Mouse (Mus musculus): Measurements from ENCODE around the gene Egln2. TPM values are rescaled to one million over a fixed set of nuclear protein-coding genes. Genes with fewer than 3 reads are reported as not detected.

The Egln2 gene
- polyA plus RNA-seq (2016; fragmentation: Nextera tagmentation; extraction: Ambion mirVana) = 94.2 and 100 TPM in 2 replicates

DNA sequence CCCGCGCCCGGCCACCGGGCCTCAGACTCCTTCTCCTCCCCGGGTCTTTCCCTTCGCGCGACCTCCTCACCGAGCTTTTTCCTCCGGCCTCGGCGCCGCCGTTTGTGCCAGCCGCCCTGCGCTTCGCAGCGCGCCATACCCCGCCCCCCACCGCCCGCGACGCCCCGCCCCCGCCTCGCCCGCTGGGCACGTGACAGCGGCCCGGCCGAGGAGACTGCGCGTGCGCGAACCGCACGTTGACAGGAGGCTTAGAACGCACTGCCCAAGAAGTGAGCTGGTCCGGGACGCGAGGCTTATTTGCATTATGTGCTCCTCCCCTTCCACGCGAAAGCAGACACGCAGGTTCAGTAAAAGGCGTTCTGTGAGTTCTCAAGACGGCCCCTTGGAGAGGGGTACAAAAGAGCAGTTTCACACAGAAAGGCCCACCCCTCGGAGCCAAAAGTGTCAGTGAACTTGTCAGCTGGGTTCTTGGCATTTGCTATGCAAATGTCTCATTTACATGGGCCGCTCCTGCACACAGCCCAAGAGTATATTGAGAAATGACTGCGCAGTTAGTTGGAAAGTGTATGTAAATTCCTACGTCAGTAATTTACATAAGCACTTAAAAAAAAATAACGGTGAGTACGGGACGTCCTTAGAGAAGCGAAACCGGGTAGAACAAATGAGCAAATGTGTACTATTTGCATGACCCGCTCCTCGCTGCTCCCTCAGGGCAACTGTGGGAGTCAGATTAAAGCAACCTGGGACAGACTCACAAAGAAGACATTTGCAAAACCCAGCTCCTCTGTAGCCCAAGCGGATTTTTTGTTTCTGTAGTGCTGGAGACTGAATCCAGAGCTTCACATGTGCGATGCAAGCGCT is at the start of gene Egln2:
Gene Egln2 (minus strand): TSS at position 189 of the 861 bp plus-strand sequence.
- H3K27me3 ChIP-seq = no peaks in the 10 kb centered on the region
- 1% methylated on average over 61 of the region's 61 CpGs for WGBS
- H3K4me1 ChIP-seq = peaks cover 46% of the 10 kb centered on the region
- H3K27ac ChIP-seq (replicated peaks) = peak within 1 kb of the TSS; percentile 99
- peaks cover 42% of the 10 kb centered on the region for H3K36me3 ChIP-seq
- H3K4me3 ChIP-seq = peak within 1 kb of the TSS; percentile 78
- peak; percentile 85 for ATAC-seq (ENCODE audit: low FRiP score, low read depth)
- peak within 1 kb of the TSS; percentile 78 for H3K4me2 ChIP-seq (replicated peaks)
- H3K9me3 ChIP-seq = no peaks in the 10 kb centered on the region
- H3K9ac ChIP-seq (replicated peaks) = peak within 1 kb of the TSS; percentile 84

DNA sequence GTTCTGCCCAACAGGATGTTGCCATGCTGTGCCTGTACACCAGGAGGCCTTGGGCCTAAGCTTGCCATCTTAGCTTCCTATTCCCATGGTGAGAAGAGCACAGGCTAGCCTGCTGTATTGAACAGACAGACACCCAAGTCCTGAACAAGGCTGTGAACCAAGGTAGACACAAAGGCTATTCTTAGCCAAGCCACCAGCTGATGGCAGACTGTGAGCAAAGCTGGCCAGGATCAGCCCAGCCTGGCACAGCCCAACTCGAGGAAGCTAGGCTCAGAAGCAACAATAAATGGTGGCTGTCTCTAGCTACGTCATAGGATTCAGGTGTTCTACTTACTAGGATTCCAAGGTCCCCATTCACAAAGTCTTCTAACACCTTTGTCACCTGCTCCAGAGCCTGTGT is 46.0 kb upstream of the Egln2 start:
- Histone ChIP-seq H3K4me2 (replicated peaks) (no peak overlapping the region), H3K27ac (replicated peaks) (no peak overlapping the region), H3K36me3 (peaks cover 79% of the 10 kb centered on the region), H3K4me1 (no peaks in the 10 kb centered on the region), H3K4me3 (no peak overlapping the region), H3K9me3 (no peaks in the 10 kb centered on the region), H3K9ac (replicated peaks) (no peak overlapping the region), H3K27me3 (no peaks in the 10 kb centered on the region)
- WGBS = 86% methylated on average over 2 of the region's 2 CpGs
- ATAC-seq (ENCODE audit: low FRiP score, low read depth) = no peak

DNA sequence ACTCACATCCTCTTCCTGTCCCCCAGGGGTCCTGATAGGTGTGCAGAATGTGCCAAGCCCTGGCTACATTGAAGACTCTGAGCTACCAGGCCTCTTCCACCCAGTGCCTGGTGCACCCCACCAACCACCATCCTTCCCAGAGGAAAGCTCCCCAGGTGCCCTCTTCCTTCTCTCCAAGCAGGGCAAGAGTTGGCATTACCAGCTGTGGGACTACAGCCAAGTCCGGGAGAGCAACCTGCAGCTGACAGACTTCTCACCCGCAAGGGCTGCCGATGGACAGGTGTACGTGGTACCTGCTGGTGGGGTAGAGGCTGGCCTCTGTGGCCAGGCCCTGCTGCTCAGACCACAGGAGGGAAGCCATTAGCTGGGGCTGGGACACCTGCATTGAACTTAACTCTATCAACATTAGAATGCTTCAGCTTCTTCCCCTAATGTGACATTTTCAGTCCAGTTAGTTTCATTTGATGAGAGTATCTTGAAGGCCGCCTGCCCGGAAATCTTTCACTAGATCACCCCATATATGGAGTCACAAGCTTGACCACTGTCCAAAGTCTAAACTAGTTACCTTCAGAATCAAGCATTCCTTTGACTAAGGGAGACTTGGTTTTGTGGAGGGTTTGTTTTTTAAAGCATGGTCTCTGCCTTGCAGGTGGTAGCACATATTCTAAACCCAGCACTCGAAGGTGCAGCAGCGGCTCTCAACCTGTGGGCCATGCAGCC is 37.3 kb upstream of the Egln2 start:
- ATAC-seq (ENCODE audit: low FRiP score, low read depth) = no peak
- H3K4me3 ChIP-seq = no peak overlapping the region
- H3K4me1 ChIP-seq = no peaks in the 10 kb centered on the region
- no peak overlapping the region for H3K27ac ChIP-seq (replicated peaks)
- no peaks in the 10 kb centered on the region for H3K9me3 ChIP-seq
- H3K4me2 ChIP-seq (replicated peaks) = no peak overlapping the region
- WGBS = 94% methylated on average over 8 of the region's 8 CpGs
- no peak overlapping the region for H3K9ac ChIP-seq (replicated peaks)
- H3K27me3 ChIP-seq = no peaks in the 10 kb centered on the region
- peaks cover 54% of the 10 kb centered on the region for H3K36me3 ChIP-seq

DNA sequence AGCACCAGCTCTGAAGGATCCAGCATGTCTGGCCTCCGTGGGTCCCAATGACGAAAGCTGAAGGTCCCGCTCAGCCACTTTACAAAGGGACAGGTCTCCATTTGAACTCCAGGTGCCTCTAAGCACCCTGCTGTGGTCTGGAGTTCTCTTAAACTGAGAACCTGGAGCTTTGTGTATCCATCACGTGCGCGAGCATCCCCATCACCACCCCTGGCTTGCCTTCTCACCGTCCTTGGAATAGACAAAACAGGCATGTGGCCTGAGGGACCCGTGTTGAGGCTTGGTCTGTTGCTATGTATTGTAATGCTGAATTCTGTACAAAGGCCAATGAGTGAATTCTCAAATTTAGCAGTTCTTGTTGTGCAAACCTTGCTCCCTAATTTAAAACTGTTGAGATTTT is 32.2 kb upstream of the Egln2 start:
- Histone ChIP-seq H3K4me2 (replicated peaks) (no peak overlapping the region), H3K9me3 (no peaks in the 10 kb centered on the region), H3K36me3 (peaks cover 25% of the 10 kb centered on the region), H3K4me1 (peaks cover 18% of the 10 kb centered on the region), H3K27me3 (no peaks in the 10 kb centered on the region), H3K9ac (replicated peaks) (no peak overlapping the region), H3K27ac (replicated peaks) (no peak overlapping the region), H3K4me3 (no peak overlapping the region)
- WGBS = 93% methylated on average over 8 of the region's 8 CpGs
- ATAC-seq (ENCODE audit: low FRiP score, low read depth) = no peak

DNA sequence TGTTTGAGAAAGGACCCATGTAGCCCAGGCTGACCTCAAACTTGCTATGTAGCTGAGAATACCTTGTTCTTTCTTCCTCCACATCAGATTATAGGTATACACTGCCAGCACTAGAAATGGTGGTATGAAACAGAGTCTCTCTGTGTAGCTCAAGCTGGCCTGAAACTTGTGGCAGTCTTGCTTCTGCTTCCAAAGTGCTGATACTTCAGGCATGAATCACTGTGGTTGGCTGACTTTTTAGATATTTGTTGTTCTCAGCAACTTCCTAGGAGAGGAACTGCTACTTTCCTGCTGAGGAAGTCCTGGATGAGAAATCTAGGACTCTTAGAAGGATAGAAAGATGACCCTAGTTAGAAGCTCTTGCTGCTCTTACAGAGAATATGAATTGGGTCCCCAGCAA is 31.8 kb upstream of the Egln2 start:
- ATAC-seq (ENCODE audit: low FRiP score, low read depth) = no peak
- peaks cover 22% of the 10 kb centered on the region for H3K4me1 ChIP-seq

DNA sequence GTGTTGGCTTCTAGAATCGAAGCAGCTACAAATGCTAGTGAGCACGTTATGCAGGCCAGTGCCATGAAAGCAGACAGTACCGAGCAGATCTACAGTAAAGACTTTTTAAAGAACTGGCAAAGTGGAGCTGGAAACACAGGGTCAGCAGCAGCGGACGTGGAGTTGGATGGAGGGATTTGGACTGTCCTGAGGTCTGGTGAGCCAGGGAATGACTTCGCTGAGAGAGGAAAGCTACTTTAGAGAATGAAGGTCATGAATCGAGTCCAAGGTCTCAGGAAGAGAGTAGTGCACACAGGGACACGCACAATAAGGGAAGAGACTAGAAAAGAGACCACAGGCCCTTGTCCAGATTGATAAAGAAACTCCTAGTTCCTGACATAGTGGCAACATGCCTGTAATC is 31.0 kb upstream of the Egln2 start:
- 89% methylated on average over 8 of the region's 8 CpGs for WGBS
- peaks cover 26% of the 10 kb centered on the region for H3K36me3 ChIP-seq
- no peak for ATAC-seq (ENCODE audit: low FRiP score, low read depth)

More for the DNA sequence above, 31.8 kb upstream of the Egln2 start:
- Histone ChIP-seq H3K4me3 (no peak overlapping the region), H3K9me3 (no peaks in the 10 kb centered on the region), H3K9ac (replicated peaks) (no peak overlapping the region), H3K27ac (replicated peaks) (no peak overlapping the region), H3K36me3 (peaks cover 26% of the 10 kb centered on the region), H3K27me3 (no peaks in the 10 kb centered on the region), H3K4me2 (replicated peaks) (no peak overlapping the region)

GRCm38 (mm10) chr7:27197136-27197535 is 30.5 kb upstream of the Egln2 start:
- 89% methylated on average over 3 of the region's 3 CpGs for WGBS
- Histone ChIP-seq H3K9me3 (no peaks in the 10 kb centered on the region), H3K4me2 (replicated peaks) (no peak overlapping the region), H3K36me3 (peaks cover 27% of the 10 kb centered on the region), H3K4me3 (no peak overlapping the region), H3K27me3 (no peaks in the 10 kb centered on the region), H3K27ac (replicated peaks) (no peak overlapping the region), H3K9ac (replicated peaks) (no peak overlapping the region), H3K4me1 (peaks cover 24% of the 10 kb centered on the region)
- ATAC-seq (ENCODE audit: low FRiP score, low read depth) = no peak

More for the DNA sequence above, 31.0 kb upstream of the Egln2 start:
- Histone ChIP-seq H3K4me3 (no peak overlapping the region), H3K27ac (replicated peaks) (no peak overlapping the region), H3K27me3 (no peaks in the 10 kb centered on the region), H3K9ac (replicated peaks) (no peak overlapping the region), H3K4me2 (replicated peaks) (no peak overlapping the region), H3K4me1 (peaks cover 24% of the 10 kb centered on the region), H3K9me3 (no peaks in the 10 kb centered on the region)

DNA sequence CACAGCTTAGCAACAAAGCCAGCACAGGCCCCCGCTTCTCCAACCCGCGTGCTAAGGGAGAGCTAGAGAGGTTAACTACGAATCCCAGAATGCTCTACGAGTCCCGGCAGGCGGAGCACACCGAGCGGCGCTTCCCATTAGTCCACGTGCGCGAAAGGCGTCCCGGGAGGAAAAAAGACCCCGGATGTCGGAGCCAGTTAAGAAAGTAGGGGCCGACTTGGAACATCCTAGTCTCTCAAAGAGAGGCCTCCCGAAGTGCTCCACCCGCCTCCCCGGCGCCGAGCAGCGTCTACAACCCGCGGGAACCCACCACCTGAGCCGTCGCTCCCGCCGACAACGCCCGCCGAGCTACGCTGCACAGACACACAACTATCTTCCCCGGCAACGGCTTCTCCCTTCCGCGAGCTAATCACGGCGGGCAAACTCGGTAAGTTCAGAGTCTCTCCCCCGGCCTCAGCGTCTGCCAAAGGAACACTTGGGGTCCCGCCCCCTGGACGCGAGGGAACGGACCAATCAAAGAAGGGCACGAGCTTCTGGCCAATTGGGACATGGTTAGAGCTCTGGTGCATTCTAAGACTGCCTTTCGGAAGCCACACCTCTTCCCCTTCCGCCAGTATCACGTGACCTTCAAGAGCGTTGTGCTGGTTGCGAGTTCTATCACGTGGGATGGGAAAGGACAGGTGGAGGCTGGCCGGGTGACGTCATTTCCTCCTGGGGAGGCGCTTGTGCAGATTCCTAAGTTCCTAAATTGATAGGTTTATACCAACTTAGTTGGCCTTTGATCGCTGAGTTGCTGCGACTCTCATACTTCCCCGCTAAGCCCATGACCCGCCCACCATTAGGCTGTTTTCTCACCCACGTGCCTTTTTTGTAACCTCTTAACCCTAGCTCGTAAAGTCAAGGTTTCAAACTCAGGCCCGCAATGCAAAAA is 29.3 kb upstream of the Egln2 start, which contains the start of the genes BC024978 and Snrpa:
Gene BC024978 (plus strand): TSS at position 101 of the 931 bp plus-strand sequence.
Gene Snrpa (minus strand): TSS at position 591 of the 931 bp plus-strand sequence.
- 1% methylated on average over 64 of the region's 64 CpGs for WGBS
- Histone ChIP-seq H3K36me3 (peaks cover 36% of the 10 kb centered on the region), H3K4me1 (peaks cover 24% of the 10 kb centered on the region), H3K27me3 (no peaks in the 10 kb centered on the region), H3K4me2 (replicated peaks) (peak within 1 kb of the TSS; percentile 93), H3K9me3 (0 out of 2 replicates have a peak, but pooled peaks cover under 1% of the 10 kb centered on the region), H3K27ac (replicated peaks) (peak within 1 kb of the TSS; percentile 97), H3K4me3 (peak within 1 kb of the TSS; percentile 89), H3K9ac (replicated peaks) (peak within 1 kb of the TSS; percentile 88)
- peak; percentile 99 for ATAC-seq (ENCODE audit: low FRiP score, low read depth)

DNA sequence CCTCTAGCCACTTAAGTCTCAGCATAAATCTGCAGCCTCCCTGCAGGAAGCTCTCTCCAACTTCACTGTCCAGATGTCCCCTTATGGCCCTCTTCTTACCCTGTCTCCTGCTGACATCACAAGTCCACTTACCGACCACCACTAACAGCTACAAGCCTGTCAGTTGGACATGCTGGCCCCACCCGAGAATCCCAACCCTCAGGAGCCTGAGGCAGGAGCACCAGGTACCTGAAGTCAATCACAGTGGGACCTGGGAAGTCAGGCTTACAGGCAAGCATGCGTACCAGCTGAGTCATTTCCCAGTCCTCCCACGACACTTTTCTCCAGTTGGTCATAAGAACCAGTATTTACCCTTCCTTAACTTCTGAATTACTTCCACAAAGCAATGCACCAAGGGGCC is 27.1 kb upstream of the Egln2 start:
- 93% methylated on average over 4 of the region's 4 CpGs for WGBS
- no peak for ATAC-seq (ENCODE audit: low FRiP score, low read depth)
- no peak overlapping the region; the same call in 1 of the 2 replicates for H3K9ac ChIP-seq (replicated peaks)
- no peak overlapping the region for H3K4me3 ChIP-seq
- H3K27ac ChIP-seq (replicated peaks) = no peak overlapping the region
- no peaks in the 10 kb centered on the region for H3K27me3 ChIP-seq
- peaks cover 24% of the 10 kb centered on the region for H3K4me1 ChIP-seq
- peak overlapping the region; percentile 25 for H3K4me2 ChIP-seq (replicated peaks)
- H3K9me3 ChIP-seq = 0 out of 2 replicates have a peak, but pooled peaks cover 3% of the 10 kb centered on the region
- H3K36me3 ChIP-seq = peaks cover 53% of the 10 kb centered on the region

GRCm38 (mm10) chr7:27192434-27192833 is 25.8 kb upstream of the Egln2 start:
- H3K27me3 ChIP-seq = no peaks in the 10 kb centered on the region
- 95% methylated on average over 5 of the region's 5 CpGs for WGBS
- peaks cover 66% of the 10 kb centered on the region for H3K36me3 ChIP-seq
- no peak overlapping the region for H3K4me3 ChIP-seq
- no peak overlapping the region for H3K4me2 ChIP-seq (replicated peaks)
- H3K27ac ChIP-seq (replicated peaks) = no peak overlapping the region
- peaks cover 24% of the 10 kb centered on the region for H3K4me1 ChIP-seq
- no peak overlapping the region for H3K9ac ChIP-seq (replicated peaks)
- 0 out of 2 replicates have a peak, but pooled peaks cover 3% of the 10 kb centered on the region for H3K9me3 ChIP-seq
- no peak for ATAC-seq (ENCODE audit: low FRiP score, low read depth)

GRCm38 (mm10) chr7:27189271-27189931 is 22.8 kb upstream of the Egln2 start:
- peaks cover 96% of the 10 kb centered on the region for H3K36me3 ChIP-seq
- H3K27ac ChIP-seq (replicated peaks) = no peak overlapping the region
- WGBS = 96% methylated on average over 10 of the region's 10 CpGs
- no peak overlapping the region for H3K9ac ChIP-seq (replicated peaks)
- no peak for ATAC-seq (ENCODE audit: low FRiP score, low read depth)
- H3K4me2 ChIP-seq (replicated peaks) = no peak overlapping the region
- H3K4me3 ChIP-seq = no peak overlapping the region
- no peaks in the 10 kb centered on the region for H3K27me3 ChIP-seq
- 0 out of 2 replicates have a peak, but pooled peaks cover 3% of the 10 kb centered on the region for H3K9me3 ChIP-seq
- H3K4me1 ChIP-seq = peaks cover 11% of the 10 kb centered on the region

Measured in midbrain, embryonic 12.5 days (tissue).